Mouse (Mus musculus) embryo, embryonic 11 days (tissue): ENCODE measurements at regions not wholly inside any gene's neighbourhood (a gene's known extent, or its start where the extent isn't known, plus 50 kb on each side); places are given as distances from the start of the nearest gene placed in this dataset.
A peak's percentile ranks its signal among the peaks of the same experiment; 100 is the strongest.

Source experiments
- DNase-seq: peaks from one replicate; pipeline ENCODE4 v3.0.0-alpha.2; 2015

GRCm38 (mm10) chrX:15913795-15914500 is 608.7 kb upstream of the Cypt1 start:
- DNase-seq, result peak; percentile 12
